Mouse (Mus musculus): ENCODE data around the gene Aldoc.

DNA sequence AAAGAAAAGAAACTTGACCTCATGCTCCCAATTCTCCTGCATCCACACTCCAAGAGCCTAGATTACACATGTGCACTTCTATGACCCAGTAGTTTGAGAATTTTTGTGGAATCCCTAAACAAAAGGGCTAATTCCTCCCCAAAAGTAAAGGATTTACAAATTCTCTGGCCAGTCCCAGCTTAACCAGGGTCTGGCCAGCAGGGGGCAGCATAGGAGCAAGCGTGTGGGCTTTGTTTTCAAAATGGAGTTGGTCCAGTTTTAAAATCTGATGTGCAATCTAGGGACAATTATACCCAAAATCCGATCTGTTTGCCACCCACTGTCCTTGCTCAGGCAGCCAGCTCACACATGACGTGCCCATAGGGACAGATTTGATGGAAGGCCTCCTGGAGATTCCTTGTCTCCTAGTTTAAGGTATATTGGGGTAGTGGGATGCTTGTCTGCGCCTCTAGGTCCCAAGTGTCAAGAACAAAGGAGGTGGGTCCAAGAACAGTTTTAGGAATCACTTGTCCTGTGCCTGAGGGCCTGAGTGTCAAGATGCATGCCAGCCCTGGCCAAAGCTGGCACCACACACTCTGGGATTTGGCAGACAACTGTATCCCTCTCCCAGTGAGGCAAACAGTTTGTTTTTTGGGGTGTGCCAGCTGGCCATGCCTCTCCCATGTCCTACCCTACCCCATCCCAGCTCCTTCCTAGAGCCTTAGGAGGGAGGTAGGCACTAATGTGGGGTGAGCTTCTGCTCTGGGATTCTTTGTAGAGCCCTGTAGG is 32.9 kb downstream of the Aldoc start:
- peak; percentile 41 for TF ChIP-seq CTCF (IDR thresholded peaks at IDR 0.05; ENCODE audit: control insufficient read depth, insufficient read depth, insufficient read length)
- no peak for TF ChIP-seq MAX (IDR thresholded peaks at IDR 0.05)
